In the genomic region with DNA sequence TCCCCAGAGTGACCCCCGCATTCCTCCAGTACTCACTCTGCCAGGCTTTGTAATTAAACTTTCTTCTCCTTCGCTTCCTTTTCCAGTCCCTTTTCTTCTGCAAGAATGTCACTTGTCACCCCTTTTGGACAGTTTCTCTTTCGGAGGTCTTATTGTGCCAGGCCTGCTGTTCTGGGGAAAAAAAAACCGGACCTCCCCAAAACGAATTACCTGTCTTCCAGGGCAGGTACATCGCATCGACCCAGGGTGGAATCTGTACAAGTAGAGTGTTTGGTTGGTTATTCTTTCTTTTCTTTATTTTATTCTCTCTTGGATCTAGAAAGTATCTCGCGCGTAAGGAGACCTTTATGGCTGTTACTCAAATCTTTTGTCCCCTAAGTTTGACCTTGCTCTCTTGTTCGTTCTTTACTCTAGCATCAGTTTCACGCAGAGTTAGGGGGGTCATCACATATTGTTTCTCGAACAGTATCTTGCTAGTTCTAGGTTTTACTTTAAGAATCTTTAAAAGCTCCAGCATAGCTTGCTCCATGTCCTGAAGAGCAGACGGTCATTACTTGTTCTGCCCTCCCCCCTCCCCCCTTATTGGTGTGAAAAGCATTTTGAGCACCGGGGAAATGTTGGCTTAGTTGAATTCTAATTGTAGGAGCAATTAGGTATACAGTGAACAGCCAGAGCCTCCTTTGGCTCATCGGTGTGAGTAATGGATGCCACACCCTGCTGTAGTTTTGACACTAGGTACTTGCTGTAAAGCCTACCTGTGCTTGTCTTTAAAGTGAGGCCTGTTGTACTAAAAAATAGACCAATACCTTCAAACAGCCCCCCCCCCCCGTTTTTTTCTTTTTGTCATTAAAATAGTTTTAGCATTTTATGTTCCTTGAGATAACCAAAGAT, we compare ENCODE assay signal across 8 mouse cellular contexts. TPM values are rescaled to one million over a fixed set of nuclear protein-coding genes. Genes with fewer than 3 reads are reported as not detected.
DNase-seq lines count a peak whose midpoint lies in the region; ATAC-seq and TF ChIP-seq lines count a peak whose summit lies in the region.

No protein-coding gene starts in this region.

- peak overlapping the region; percentile 97 for H3K9ac ChIP-seq in heart, embryonic 14.5 days (ENCODE audit: low read length)
- peak overlapping the region; percentile 77 for H3K9ac ChIP-seq in forebrain, embryonic 15.5 days (replicated peaks)
- H3K9ac ChIP-seq in liver, embryonic 15.5 days, result peak overlapping the region; percentile 98

- H3K9me3 ChIP-seq in heart, embryonic 14.5 days (ENCODE audit: control insufficient read depth, low read length), result no peaks in the 10 kb centered on the region
- no peaks in the 10 kb centered on the region for H3K9me3 ChIP-seq in G1E (replicated peaks)
- no peaks in the 10 kb centered on the region for H3K9me3 ChIP-seq in forebrain, embryonic 15.5 days
- no peaks in the 10 kb centered on the region for H3K9me3 ChIP-seq in liver, embryonic 15.5 days (replicated peaks)

- no peak for TF ChIP-seq CTCF in G1E (IDR thresholded peaks at IDR 0.05; ENCODE audit: low read depth, low read length)

- 2% methylated on average over 17 of the region's 17 CpGs for WGBS in heart, embryonic 14.5 days
- WGBS in forebrain, embryonic 15.5 days, result 1% methylated on average over 17 of the region's 17 CpGs
- WGBS in liver, embryonic 15.5 days (ENCODE audit: insufficient replicate concordance), result 1% methylated on average over 17 of the region's 17 CpGs

- no peaks in the 10 kb centered on the region for H3K36me3 ChIP-seq in heart, embryonic 14.5 days (ENCODE audit: control insufficient read depth, insufficient read depth, low read length)
- H3K36me3 ChIP-seq in G1E (replicated peaks), result peaks cover 11% of the 10 kb centered on the region
- H3K36me3 ChIP-seq in forebrain, embryonic 15.5 days, result no peaks in the 10 kb centered on the region
- peaks cover 7% of the 10 kb centered on the region for H3K36me3 ChIP-seq in liver, embryonic 15.5 days (replicated peaks)

- intact Hi-C loops in heart, postnatal 10 days (cut with DNase I), result loop anchor here (5.0 kb wide), 1 partner anchor 1247 kb away; a partner anchor contains a TSS

- H3K27ac ChIP-seq in heart, embryonic 14.5 days (replicated peaks in 1 of 2; ENCODE audit: control insufficient read depth in 1 of 2, insufficient read depth in 1 of 2, low read depth in 2 of 2, low read length in 2 of 2), result peak overlapping the region; percentile 84 to 94
- H3K27ac ChIP-seq in forebrain, embryonic 15.5 days (replicated peaks), result 0 out of 2 replicates have a peak overlapping the region, but pooled peaks have one; percentile 62
- peak overlapping the region; percentile 94 for H3K27ac ChIP-seq in liver, embryonic 15.5 days (replicated peaks)

- peaks cover 6 to 25% of the 10 kb centered on the region in 2 experiments for H3K4me1 ChIP-seq in heart, embryonic 14.5 days (ENCODE audit: control insufficient read depth in 2 of 2, insufficient read depth in 2 of 2, low read length in 2 of 2)
- H3K4me1 ChIP-seq in G1E (ENCODE audit: insufficient read depth, low read depth, low read length), result peaks cover 29% of the 10 kb centered on the region
- H3K4me1 ChIP-seq in forebrain, embryonic 15.5 days, result peaks cover 24% of the 10 kb centered on the region
- H3K4me1 ChIP-seq in liver, embryonic 15.5 days (replicated peaks), result peaks cover 29% of the 10 kb centered on the region

- DNase-seq in heart, postnatal 10 days, result no peak
- no peak for DNase-seq in G1E (ENCODE audit: low spot score)
- no peak for DNase-seq in adrenal gland, adult 18-20 months (ENCODE audit: low spot score in 2 of 2)
- no peak for DNase-seq in left cerebral cortex, adult 18-20 months (ENCODE audit: low spot score in 2 of 2)
- no peak for DNase-seq in kidney, postnatal 10 days

- H3K4me3 ChIP-seq in heart, embryonic 14.5 days (ENCODE audit: control insufficient read depth in 1 of 2, insufficient read depth in 1 of 2, low read depth in 1 of 2, low read length in 2 of 2), result peak overlapping the region; percentile 91 to 92
- peak overlapping the region; percentile 90 for H3K4me3 ChIP-seq in G1E (ENCODE audit: low read depth, low read length)
- peak overlapping the region; percentile 83 for H3K4me3 ChIP-seq in forebrain, embryonic 15.5 days
- peak overlapping the region; percentile 96 for H3K4me3 ChIP-seq in liver, embryonic 15.5 days (replicated peaks)

- peak overlapping the region; percentile 73 for H3K4me2 ChIP-seq in heart, embryonic 14.5 days (ENCODE audit: low read length)
- H3K4me2 ChIP-seq in forebrain, embryonic 15.5 days (replicated peaks), result peak overlapping the region; percentile 73
- H3K4me2 ChIP-seq in liver, embryonic 15.5 days, result peak overlapping the region; percentile 74

- ATAC-seq in heart, embryonic 14.5 days (ENCODE audit: insufficient number of reproducible peaks, insufficient read depth, low FRiP score, low read depth), result no peak
- no peak for ATAC-seq in G1E (ENCODE audit: extremely low read depth, insufficient number of reproducible peaks, low FRiP score, poor library complexity, severe bottlenecking)
- no peak for ATAC-seq in forebrain, embryonic 15.5 days (replicated peaks)
- ATAC-seq in liver, embryonic 15.5 days (ENCODE audit: insufficient read depth), result no peak

- H3K27me3 ChIP-seq in heart, embryonic 14.5 days (ENCODE audit: control insufficient read depth, insufficient read depth, low read length), result no peaks in the 10 kb centered on the region
- H3K27me3 ChIP-seq in G1E (ENCODE audit: insufficient read depth, low read length), result no peaks in the 10 kb centered on the region; the same call in 1 of the 2 replicates
- H3K27me3 ChIP-seq in forebrain, embryonic 15.5 days, result no peaks in the 10 kb centered on the region
- no peaks in the 10 kb centered on the region for H3K27me3 ChIP-seq in liver, embryonic 15.5 days

RNA-seq across cellular contexts. Expression of a gene that starts 1.1 kb away (rescaled TPM):
- polyA plus RNA-seq in heart, embryonic 14.5 days (2014; fragmentation: Nextera tagmentation; extraction: Ambion mirVana), result 32.5 and 33.2 TPM in 2 replicates
- total RNA-seq in heart, postnatal 10 days (2021), result 10 to 100 TPM; 80.7 to 84.4 TPM
- total RNA-seq in G1E (2014; fragmentation: Nextera tagmentation) (71.8 and 85.6 TPM in 2 replicates), G1E (2017) (58.0 and 64.2 TPM in 2 replicates)
- 35.0 and 45.0 TPM in 2 replicates for polyA plus RNA-seq in G1E (2012)
- polyA plus RNA-seq in forebrain, embryonic 15.5 days (2015; fragmentation: Nextera tagmentation; extraction: Ambion mirVana), result 11.2 and 11.9 TPM in 2 replicates
- polyA plus RNA-seq in liver, embryonic 15.5 days (2015; fragmentation: Nextera tagmentation; extraction: Ambion mirVana), result 39.5 and 41.4 TPM in 2 replicates
- total RNA-seq in adrenal gland, adult 18-20 months (2021), result 10 to 100 TPM; 39.5 to 45.6 TPM
- 10 to 100 TPM; 35.1 to 35.6 TPM for total RNA-seq in left cerebral cortex, adult 18-20 months (2021)
